Mouse (Mus musculus) forebrain, embryonic 14.5 days (tissue): Measurements from ENCODE around the gene Rrp1b. TPM values are rescaled to one million over a fixed set of nuclear protein-coding genes. Genes with fewer than 3 reads are reported as not detected.
A peak's percentile ranks its signal among the peaks of the same experiment; 100 is the strongest.
"Not testable (repeated sequence)": the region's sequence is repeated elsewhere in the genome, so short reads cannot be mapped to it uniquely, and the experiment has no call there.

Source experiments
- ATAC-seq: fragments of 200-750 bp; cut with Nextera tagmentation; 2 replicates; pipeline ENCODE4 v1.8.0; 2017; ENCODE audit warnings: mild to moderate bottlenecking, moderate library complexity
- DNase-seq: peaks from one replicate; pipeline ENCODE4 v3.0.0-alpha.2; 2015; ENCODE audit warnings: low spot score
- H3K27ac ChIP-seq: fragments of 300-500 bp; sonication (generic); 2 replicates; pipeline ENCODE4 v1.5.1; 2014; ENCODE audit warnings: low read depth, mild to moderate bottlenecking, control low read depth, low read length, moderate library complexity
- H3K27me3 ChIP-seq: fragments of 300-500 bp; sonication (generic); replicated peaks from 2 replicates; pipeline ENCODE4 v1.6.1; 2014; ENCODE audit warnings: low read length, control low read depth, mixed read lengths; ENCODE audit not compliant: control insufficient read depth, insufficient read depth
- H3K36me3 ChIP-seq: fragments of 300-500 bp; sonication (generic); 2 replicates; pipeline ENCODE4 v1.6.1; 2014; ENCODE audit warnings: low read length, control low read depth; ENCODE audit not compliant: control insufficient read depth, insufficient read depth
- H3K4me1 ChIP-seq: fragments of 300-500 bp; sonication (generic); 2 replicates; pipeline ENCODE4 v1.6.1; 2014; ENCODE audit warnings: antibody characterized with exemption, low read length, control low read depth; ENCODE audit not compliant: control insufficient read depth, insufficient read depth
- H3K4me2 ChIP-seq: fragments of 300-500 bp; sonication (generic); 2 replicates; pipeline ENCODE4 v1.6.1; 2014; ENCODE audit warnings: mild to moderate bottlenecking, control low read depth, low read length
- H3K4me3 ChIP-seq: fragments of 300-500 bp; sonication (generic); 2 replicates; pipeline ENCODE4 v1.5.1; 2014; ENCODE audit warnings: low read depth, low read length, control low read depth
- H3K9ac ChIP-seq: fragments of 300-500 bp; sonication (generic); 2 replicates; pipeline ENCODE4 v1.6.1; 2014; ENCODE audit warnings: mild to moderate bottlenecking, low read length, control low read depth, moderate library complexity
- H3K9me3 ChIP-seq: fragments of 300-500 bp; sonication (generic); replicated peaks from 2 replicates; pipeline ENCODE4 v1.6.1; 2016; ENCODE audit warnings: low read length, control low read depth, mixed read lengths; ENCODE audit not compliant: control insufficient read depth
- WGBS: fragments of 180-500 bp; shearing (Covaris S2); extraction: QIAGEN DNeasy Blood & Tissue Kit; methylation state at CpG from one replicate; pipeline ENCODE4 v1.1.7; 2014; 5-methylcytosine and 5-hydroxymethylcytosine counted together
- polyA plus RNA-seq: library from polyadenylated mRNA; unstranded; fragments of >200 nt; fragmentation: Nextera tagmentation; extraction: Ambion mirVana; gene quantifications from 2 replicates; pipeline ENCODE4 v1.2.1, GENCODE M21; 2014

The Rrp1b gene
- polyA plus RNA-seq, 1 experiment from 2014 or later: 29.5 TPM

- ATAC-seq (no peak), DNase-seq (no peak)
- Histone ChIP-seq H3K27me3 (no peaks in the 10 kb centered on the region), H3K9ac (no peak overlapping the region), H3K4me3 (no peak overlapping the region), H3K4me2 (no peak overlapping the region), H3K4me1 (no peaks in the 10 kb centered on the region), H3K9me3 (no peaks in the 10 kb centered on the region), H3K27ac (no peak overlapping the region), H3K36me3 (no peaks in the 10 kb centered on the region)
- WGBS: 94% methylated on average over 2 of the region's 2 CpGs
Measured at GRCm38 (mm10) chr17:32087069-32087468, 51.2 kb downstream of the Rrp1b start.

GRCm38 (mm10) chr17:32091032-32091363 lies 55.1 kb downstream of the Rrp1b start:
- Histone ChIP-seq H3K36me3 (no peaks in the 10 kb centered on the region), H3K4me2 (peak overlapping the region; percentile 42), H3K9ac (peak overlapping the region; percentile 13; the same call in 1 of the 2 replicates), H3K4me3 (peak overlapping the region; percentile 13), H3K27ac (no peak overlapping the region), H3K27me3 (no peaks in the 10 kb centered on the region), H3K9me3 (no peaks in the 10 kb centered on the region), H3K4me1 (no peaks in the 10 kb centered on the region)
- WGBS: 30% methylated on average over 1 of the region's 1 CpGs
- ATAC-seq: no peak
- no peak for DNase-seq

- H3K36me3 ChIP-seq, H3K27me3 ChIP-seq, H3K4me1 ChIP-seq, H3K9me3 ChIP-seq, H3K27ac ChIP-seq: not testable (repeated sequence)
- WGBS: 8% methylated on average over 14 of the region's 16 CpGs
- peak overlapping the region; percentile 13; the same call in 1 of the 2 replicates for H3K9ac ChIP-seq
- H3K4me2 ChIP-seq: peak overlapping the region; percentile 42
- H3K4me3 ChIP-seq: peak overlapping the region; percentile 13
- ATAC-seq (peak; percentile 94), DNase-seq (peak; percentile 90)
Measured at GRCm38 (mm10) chr17:32091364-32092240, 55.7 kb downstream of the Rrp1b start.

- Histone ChIP-seq H3K27ac (no peak overlapping the region), H3K4me1 (no peaks in the 10 kb centered on the region), H3K9me3 (no peaks in the 10 kb centered on the region), H3K27me3 (no peaks in the 10 kb centered on the region), H3K9ac (no peak overlapping the region), H3K4me2 (no peak overlapping the region), H3K36me3 (no peaks in the 10 kb centered on the region), H3K4me3 (no peak overlapping the region)
- DNase-seq (no peak), ATAC-seq (no peak)
- WGBS: 96% methylated on average over 1 of the region's 1 CpGs
Measured at GRCm38 (mm10) chr17:32092241-32092619, 56.3 kb downstream of the Rrp1b start.

GRCm38 (mm10) chr17:32092895-32093294 lies 57.0 kb downstream of the Rrp1b start:
- WGBS: 84% methylated on average over 5 of the region's 5 CpGs

GRCm38 (mm10) chr17:32097676-32098075 lies 61.8 kb downstream of the Rrp1b start:
- H3K9ac ChIP-seq: no peak overlapping the region
- 0 out of 2 replicates have a peak, but pooled peaks cover 4% of the 10 kb centered on the region for H3K27me3 ChIP-seq
- H3K4me3 ChIP-seq: no peak overlapping the region
- H3K4me2 ChIP-seq: no peak overlapping the region
- H3K36me3 ChIP-seq: no peaks in the 10 kb centered on the region
- DNase-seq (no peak), ATAC-seq (no peak)
- 0 out of 2 replicates have a peak, but pooled peaks cover 4% of the 10 kb centered on the region for H3K4me1 ChIP-seq
- no peak overlapping the region for H3K27ac ChIP-seq
- 71% methylated on average over 1 of the region's 1 CpGs for WGBS
- no peaks in the 10 kb centered on the region for H3K9me3 ChIP-seq

More at GRCm38 (mm10) chr17:32092895-32093294, 57.0 kb downstream of the Rrp1b start:
- DNase-seq: no peak
- H3K27ac ChIP-seq: no peak overlapping the region
- H3K4me1 ChIP-seq: no peaks in the 10 kb centered on the region
- H3K4me2 ChIP-seq: no peak overlapping the region
- no peak for ATAC-seq
- H3K36me3 ChIP-seq: no peaks in the 10 kb centered on the region
- no peaks in the 10 kb centered on the region for H3K9me3 ChIP-seq
- H3K9ac ChIP-seq: no peak overlapping the region
- H3K4me3 ChIP-seq: no peak overlapping the region
- no peaks in the 10 kb centered on the region for H3K27me3 ChIP-seq

- H3K9me3 ChIP-seq, DNase-seq, H3K36me3 ChIP-seq, H3K9ac ChIP-seq, H3K4me3 ChIP-seq, H3K27ac ChIP-seq, H3K4me1 ChIP-seq, H3K27me3 ChIP-seq, H3K4me2 ChIP-seq, ATAC-seq: not testable (repeated sequence)
- WGBS: 93% methylated on average over 5 of the region's 6 CpGs
Measured at GRCm38 (mm10) chr17:32098905-32099304, 63.0 kb downstream of the Rrp1b start.

GRCm38 (mm10) chr17:32099574-32099942 lies 63.7 kb downstream of the Rrp1b start:
- ATAC-seq (no peak), DNase-seq (no peak)
- H3K4me3 ChIP-seq: peak overlapping the region; percentile 44
- no peaks in the 10 kb centered on the region for H3K36me3 ChIP-seq
- WGBS: 30% methylated on average over 8 of the region's 8 CpGs
- H3K9ac ChIP-seq: peak overlapping the region; percentile 63
- H3K27ac ChIP-seq: no peak overlapping the region
- peak overlapping the region; percentile 86 for H3K4me2 ChIP-seq
- 0 out of 2 replicates have a peak, but pooled peaks cover 4% of the 10 kb centered on the region for H3K4me1 ChIP-seq
- H3K9me3 ChIP-seq: no peaks in the 10 kb centered on the region
- H3K27me3 ChIP-seq: 0 out of 2 replicates have a peak, but pooled peaks cover 4% of the 10 kb centered on the region

- WGBS: 2% methylated on average over 44 of the region's 44 CpGs
- H3K4me1 ChIP-seq: 0 out of 2 replicates have a peak, but pooled peaks cover 4% of the 10 kb centered on the region
- H3K4me2 ChIP-seq: peak overlapping the region; percentile 86
- peak overlapping the region; percentile 63 for H3K9ac ChIP-seq
- no peak overlapping the region for H3K27ac ChIP-seq
- ATAC-seq (peak; percentile 72), DNase-seq (peak; percentile 71)
- H3K36me3 ChIP-seq: no peaks in the 10 kb centered on the region
- H3K4me3 ChIP-seq: peak overlapping the region; percentile 44
- H3K9me3 ChIP-seq: no peaks in the 10 kb centered on the region
- 0 out of 2 replicates have a peak, but pooled peaks cover 4% of the 10 kb centered on the region for H3K27me3 ChIP-seq
Measured at GRCm38 (mm10) chr17:32099943-32100586, 64.2 kb downstream of the Rrp1b start.
